Mouse (Mus musculus): ENCODE data around the gene Ptpra. TPM values are rescaled to one million over a fixed set of nuclear protein-coding genes. Genes with fewer than 3 reads are reported as not detected.

Gene Ptpra
- polyA plus RNA-seq (2016; fragmentation: Nextera tagmentation; extraction: Ambion mirVana) = 130 and 138 TPM in 2 replicates

DNA sequence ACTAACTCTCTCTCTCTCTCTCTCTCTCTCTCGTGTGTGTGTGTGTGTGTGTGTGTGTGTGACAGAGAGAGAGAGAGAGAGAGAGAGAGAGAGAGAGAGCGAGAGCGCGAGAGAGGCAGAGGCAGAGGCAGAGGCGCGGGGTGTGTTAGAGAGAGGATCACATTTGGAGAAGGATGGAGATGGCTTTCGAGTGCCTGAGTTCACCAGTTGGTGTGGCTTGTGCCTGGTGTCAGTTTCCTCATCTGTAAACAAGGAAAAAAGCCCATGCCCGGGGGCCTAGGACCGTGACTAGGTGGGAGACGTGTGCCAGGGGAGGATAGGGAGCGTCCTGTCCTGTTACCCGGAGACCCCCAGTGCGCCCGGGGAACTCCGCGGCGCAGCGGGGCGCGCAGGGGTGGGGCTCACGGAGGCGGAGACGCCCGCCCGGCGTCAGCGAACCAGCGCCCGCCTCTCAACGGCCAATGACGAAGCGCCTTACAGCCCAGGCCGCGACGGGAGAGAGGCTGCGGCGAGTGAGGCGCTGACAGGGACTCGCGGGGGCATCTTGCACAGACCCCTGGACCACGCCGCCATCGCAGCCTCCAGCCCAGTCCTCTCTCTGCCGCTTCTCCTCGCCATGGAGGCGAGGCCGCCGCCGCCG lies at the start of gene Ptpra:
Gene Ptpra, plus strand, starts transcription at position 485 of the 640 bp plus-strand sequence.
- peak within 1 kb of the TSS; percentile 87 for H3K4me3 ChIP-seq (replicated peaks)
- 0 out of 2 replicates have a peak, but pooled peaks cover 5% of the 10 kb centered on the region for H3K36me3 ChIP-seq (replicated peaks)
- no peaks in the 10 kb centered on the region for H3K9me3 ChIP-seq
- 0% methylated on average over 50 of the region's 50 CpGs for WGBS
- H3K9ac ChIP-seq = peak within 1 kb of the TSS; percentile 92
- H3K27me3 ChIP-seq = peaks cover 13% of the 10 kb centered on the region
- H3K4me2 ChIP-seq = peak within 1 kb of the TSS; percentile 67
- H3K4me1 ChIP-seq = peaks cover 27% of the 10 kb centered on the region
- H3K27ac ChIP-seq = peak within 1 kb of the TSS; percentile 87
- peak; percentile 98 for ATAC-seq (ENCODE audit: low FRiP score)

DNA sequence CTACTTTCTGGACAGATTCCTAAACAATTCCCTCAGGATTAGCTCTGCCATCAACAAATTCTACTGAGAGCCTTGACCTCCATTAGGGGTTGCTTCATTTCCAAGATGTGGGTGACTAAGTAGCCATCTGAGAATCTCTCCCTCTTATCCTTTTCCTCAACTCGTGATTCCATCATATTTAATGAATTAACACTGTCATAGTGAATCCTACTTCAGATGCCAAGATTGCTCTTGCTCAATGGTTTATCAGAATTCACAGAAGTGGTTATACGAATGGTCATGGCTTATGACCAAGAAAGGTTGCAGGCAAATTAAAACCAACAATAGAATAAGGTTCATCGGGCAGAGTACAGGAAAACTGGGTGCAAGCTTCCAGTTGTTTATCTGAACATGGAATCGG lies 48.2 kb upstream of the Ptpra start:
- no peak for ATAC-seq (ENCODE audit: low FRiP score)
- H3K4me1 ChIP-seq = peaks cover 22% of the 10 kb centered on the region
- WGBS = 84% methylated on average over 4 of the region's 4 CpGs

DNA sequence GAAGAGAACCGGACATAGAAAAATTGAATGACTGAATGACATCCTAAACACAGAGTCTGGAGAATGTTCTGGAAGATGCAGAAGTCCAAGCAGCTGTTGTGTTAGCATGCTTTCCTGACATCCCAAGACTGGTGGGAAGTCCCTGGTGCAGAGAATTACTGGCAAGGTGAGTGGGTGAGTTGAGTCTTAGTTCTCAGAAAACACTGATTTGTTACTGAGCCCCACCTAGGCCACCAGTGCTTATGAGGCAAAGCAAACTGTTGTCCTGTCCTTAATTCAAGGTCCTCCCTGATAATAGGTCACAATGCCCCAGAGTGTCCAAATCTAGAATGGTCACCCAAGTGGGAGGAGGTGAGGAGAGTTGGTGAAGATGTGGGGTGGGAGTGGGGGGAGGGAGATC lies 45.1 kb upstream of the Ptpra start, which contains the start of the genes Gm28372 and 1700020A23Rik:
Gene Gm28372, plus strand, starts transcription at position 301 of the 400 bp plus-strand sequence.
Gene 1700020A23Rik, plus strand, starts transcription at position 321 of the 400 bp plus-strand sequence.
- no peak within 1 kb of the TSS for H3K4me2 ChIP-seq
- no peaks in the 10 kb centered on the region for H3K36me3 ChIP-seq (replicated peaks)
- H3K9ac ChIP-seq = no peak within 1 kb of the TSS
- H3K4me3 ChIP-seq (replicated peaks) = no peak within 1 kb of the TSS
- no peak within 1 kb of the TSS for H3K27ac ChIP-seq
- peaks cover 14% of the 10 kb centered on the region; the same call in 1 of the 2 replicates for H3K4me1 ChIP-seq
- H3K27me3 ChIP-seq = peaks cover 29% of the 10 kb centered on the region
- no peak for ATAC-seq (ENCODE audit: low FRiP score)
- WGBS = 90% methylated on average over 1 of the region's 1 CpGs
- H3K9me3 ChIP-seq = no peaks in the 10 kb centered on the region

More for the DNA sequence above, 48.2 kb upstream of the Ptpra start:
- no peaks in the 10 kb centered on the region for H3K36me3 ChIP-seq (replicated peaks)
- peaks cover 32% of the 10 kb centered on the region for H3K27me3 ChIP-seq
- H3K4me2 ChIP-seq = no peak overlapping the region
- no peak overlapping the region for H3K27ac ChIP-seq
- H3K9ac ChIP-seq = no peak overlapping the region
- no peak overlapping the region for H3K4me3 ChIP-seq (replicated peaks)
- H3K9me3 ChIP-seq = no peaks in the 10 kb centered on the region

DNA sequence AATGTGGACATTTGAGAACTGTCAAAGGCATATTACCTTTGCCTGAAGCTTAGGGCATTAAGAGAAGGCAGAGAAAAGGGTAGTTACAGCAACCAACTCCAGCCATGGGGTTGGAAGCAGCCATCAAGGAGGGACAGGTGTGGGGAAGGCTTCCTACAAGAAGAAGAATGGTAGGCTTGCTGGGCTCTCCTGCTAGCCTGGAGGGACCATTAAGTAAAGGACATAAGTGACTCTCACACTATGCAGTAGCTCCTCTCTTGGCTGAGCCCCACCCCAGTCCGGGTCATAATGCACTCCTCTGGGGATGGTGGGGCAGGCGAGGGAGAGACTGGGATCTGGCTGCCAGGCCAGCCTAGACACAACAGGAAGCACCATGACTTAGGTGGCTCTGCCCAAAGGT lies 43.9 kb upstream of the Ptpra start, which contains the start of gene Tmem239:
Gene Tmem239, plus strand, starts transcription at position 301 of the 400 bp plus-strand sequence.
- Histone ChIP-seq H3K9me3 (no peaks in the 10 kb centered on the region), H3K9ac (no peak within 1 kb of the TSS), H3K36me3 (replicated peaks) (no peaks in the 10 kb centered on the region), H3K4me1 (peaks cover 8% of the 10 kb centered on the region; the same call in 1 of the 2 replicates), H3K27ac (no peak within 1 kb of the TSS), H3K4me2 (no peak within 1 kb of the TSS), H3K4me3 (replicated peaks) (no peak within 1 kb of the TSS), H3K27me3 (peaks cover 29% of the 10 kb centered on the region)
- ATAC-seq (ENCODE audit: low FRiP score) = no peak
- 72% methylated on average over 2 of the region's 2 CpGs for WGBS

DNA sequence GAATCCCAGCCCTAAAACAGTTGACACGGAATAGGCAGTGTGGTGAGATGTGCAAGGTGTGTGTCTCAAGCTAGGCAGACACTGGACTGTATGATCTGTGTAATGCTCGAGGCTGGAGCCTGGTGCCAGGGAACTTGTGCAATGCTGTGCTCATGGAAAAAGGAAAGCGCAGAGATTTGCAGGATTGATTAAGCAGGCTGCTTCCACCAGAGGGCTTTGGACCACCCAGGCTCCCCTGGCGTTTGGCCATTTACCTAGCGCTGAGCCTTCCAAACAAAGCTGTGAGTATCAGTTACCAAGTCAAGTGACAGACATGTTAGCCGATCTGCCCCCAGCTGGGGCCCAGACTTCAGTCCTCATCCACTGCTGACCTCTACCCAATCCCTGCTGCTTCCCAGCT lies 41.9 kb upstream of the Ptpra start:
- H3K9ac ChIP-seq = no peak overlapping the region
- H3K9me3 ChIP-seq = no peaks in the 10 kb centered on the region
- no peak overlapping the region for H3K27ac ChIP-seq
- peaks cover 25% of the 10 kb centered on the region for H3K27me3 ChIP-seq
- WGBS = 19% methylated on average over 6 of the region's 6 CpGs
- H3K4me3 ChIP-seq (replicated peaks) = no peak overlapping the region
- H3K4me1 ChIP-seq = peaks cover 11% of the 10 kb centered on the region; the same call in 1 of the 2 replicates
- no peaks in the 10 kb centered on the region for H3K36me3 ChIP-seq (replicated peaks)
- ATAC-seq (ENCODE audit: low FRiP score) = no peak
- H3K4me2 ChIP-seq = no peak overlapping the region

DNA sequence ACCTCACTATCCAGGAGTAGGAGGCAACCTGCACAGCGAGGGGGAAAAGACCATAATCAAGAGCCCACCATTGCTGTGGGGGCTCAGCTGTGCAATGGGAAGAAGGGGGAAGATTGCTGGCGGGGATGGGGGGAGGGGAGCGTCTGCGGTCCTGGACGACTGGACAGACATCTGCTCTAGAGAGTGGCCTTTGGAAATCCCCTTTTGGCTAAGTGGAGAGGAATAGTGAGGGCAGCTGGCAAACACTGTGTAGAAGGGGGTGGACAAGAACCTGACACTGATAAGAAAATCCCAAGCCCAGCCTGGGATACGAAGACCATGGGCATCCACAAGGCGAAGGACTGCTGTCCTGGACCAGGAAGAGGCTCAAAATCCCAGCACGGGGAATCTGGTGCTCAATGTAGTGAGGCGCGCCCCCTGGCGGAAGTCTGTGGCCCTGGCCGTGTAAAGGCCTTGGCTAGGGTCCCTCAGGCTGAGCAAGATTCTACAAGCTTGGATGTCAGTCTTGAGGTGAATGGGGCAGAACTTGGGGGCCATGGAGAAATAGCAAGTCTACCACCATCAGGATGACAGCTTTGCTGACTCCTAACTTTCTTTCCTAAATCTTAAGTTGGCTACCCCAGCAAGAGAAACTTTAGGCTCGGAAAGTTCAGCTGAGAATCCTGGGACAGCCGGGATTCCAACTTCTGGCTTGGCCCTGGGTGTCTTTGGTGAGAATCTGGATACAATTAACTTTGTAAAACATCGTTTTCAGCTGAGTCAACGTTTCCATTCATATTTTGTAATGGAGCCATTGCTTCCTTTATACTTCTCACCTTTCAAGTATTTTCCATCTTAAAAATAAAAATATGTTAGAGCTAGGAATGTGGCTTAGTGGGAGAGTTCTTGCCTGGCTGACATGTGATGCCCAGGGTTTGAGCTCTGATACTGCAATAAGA lies 38.3 kb upstream of the Ptpra start:
- Histone ChIP-seq H3K4me1 (peaks cover 11% of the 10 kb centered on the region; the same call in 1 of the 2 replicates), H3K9ac (no peak overlapping the region), H3K36me3 (replicated peaks) (no peaks in the 10 kb centered on the region), H3K9me3 (no peaks in the 10 kb centered on the region), H3K4me3 (replicated peaks) (no peak overlapping the region), H3K27ac (no peak overlapping the region), H3K27me3 (peaks cover 17% of the 10 kb centered on the region), H3K4me2 (no peak overlapping the region)
- peak; percentile 84; the same call in 1 of the 2 replicates for ATAC-seq (ENCODE audit: low FRiP score)
- 38% methylated on average over 16 of the region's 16 CpGs for WGBS

DNA sequence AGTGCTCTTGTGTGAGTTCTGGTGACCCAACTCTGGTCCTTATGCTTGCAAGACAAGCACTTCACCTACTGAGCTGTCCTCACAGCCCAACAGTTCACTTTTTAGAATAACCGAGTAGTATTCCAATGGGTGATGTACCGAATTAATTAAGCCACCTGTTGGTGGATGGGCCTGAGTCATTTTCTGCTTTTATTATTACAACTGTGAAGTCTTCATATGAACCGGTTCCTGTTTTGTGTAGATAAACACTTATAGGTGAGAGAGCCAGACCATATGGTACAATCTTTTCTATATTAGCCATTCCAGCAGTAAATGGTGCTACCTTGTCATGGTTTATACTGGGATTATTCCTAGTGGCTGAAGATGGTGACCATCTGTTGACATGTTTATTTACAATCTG lies 37.3 kb upstream of the Ptpra start:
- Histone ChIP-seq H3K9ac (no peak overlapping the region), H3K4me3 (replicated peaks) (no peak overlapping the region), H3K27ac (no peak overlapping the region), H3K4me1 (peaks cover 11% of the 10 kb centered on the region; the same call in 1 of the 2 replicates), H3K27me3 (peaks cover 10% of the 10 kb centered on the region), H3K9me3 (no peaks in the 10 kb centered on the region), H3K4me2 (no peak overlapping the region), H3K36me3 (replicated peaks) (no peaks in the 10 kb centered on the region)
- WGBS = 82% methylated on average over 3 of the region's 3 CpGs
- ATAC-seq (ENCODE audit: low FRiP score) = no peak

DNA sequence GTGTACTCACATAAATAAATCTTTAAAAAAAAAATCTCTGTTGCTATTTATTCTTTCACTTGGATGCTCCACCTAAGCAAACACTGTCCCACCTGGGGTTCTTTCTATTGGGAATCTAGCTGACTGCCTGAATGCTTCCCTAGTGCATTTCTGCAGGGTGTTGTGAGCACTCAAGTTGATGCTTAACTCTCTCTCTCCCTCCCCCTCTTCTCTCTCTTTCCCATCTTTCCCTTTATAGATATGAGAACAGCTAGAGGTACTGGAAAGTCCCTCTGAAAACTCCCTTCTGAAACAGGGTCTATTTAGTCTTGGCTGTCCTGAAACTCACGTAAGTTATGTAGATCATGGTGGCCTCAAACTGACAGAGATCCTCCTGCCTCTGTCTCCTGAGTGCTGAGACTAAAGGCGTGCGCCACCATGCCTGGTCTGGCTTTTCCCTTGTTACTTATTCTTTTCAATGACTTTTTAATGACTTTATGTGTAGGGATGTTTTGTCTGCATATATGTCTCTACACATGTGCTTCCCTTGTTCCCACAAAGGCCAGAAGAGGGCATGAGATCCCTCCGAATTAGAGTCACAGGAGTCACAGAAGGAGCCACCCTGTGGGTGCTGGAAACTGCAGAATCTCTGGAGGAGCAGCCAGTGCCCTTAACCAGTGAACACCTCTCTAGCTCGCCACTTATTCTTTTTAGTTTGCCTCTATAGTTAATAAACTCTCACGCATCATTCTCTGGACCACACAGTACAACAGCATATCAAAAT lies 35.8 kb upstream of the Ptpra start:
- Histone ChIP-seq H3K27ac (no peak overlapping the region), H3K4me3 (replicated peaks) (no peak overlapping the region), H3K4me1 (0 out of 2 replicates have a peak, but pooled peaks cover 4% of the 10 kb centered on the region), H3K27me3 (peaks cover 5% of the 10 kb centered on the region; the same call in 1 of the 2 replicates), H3K9me3 (no peaks in the 10 kb centered on the region), H3K4me2 (no peak overlapping the region), H3K9ac (no peak overlapping the region), H3K36me3 (replicated peaks) (peaks cover 10% of the 10 kb centered on the region)
- 79% methylated on average over 6 of the region's 6 CpGs for WGBS
- no peak for ATAC-seq (ENCODE audit: low FRiP score)

DNA sequence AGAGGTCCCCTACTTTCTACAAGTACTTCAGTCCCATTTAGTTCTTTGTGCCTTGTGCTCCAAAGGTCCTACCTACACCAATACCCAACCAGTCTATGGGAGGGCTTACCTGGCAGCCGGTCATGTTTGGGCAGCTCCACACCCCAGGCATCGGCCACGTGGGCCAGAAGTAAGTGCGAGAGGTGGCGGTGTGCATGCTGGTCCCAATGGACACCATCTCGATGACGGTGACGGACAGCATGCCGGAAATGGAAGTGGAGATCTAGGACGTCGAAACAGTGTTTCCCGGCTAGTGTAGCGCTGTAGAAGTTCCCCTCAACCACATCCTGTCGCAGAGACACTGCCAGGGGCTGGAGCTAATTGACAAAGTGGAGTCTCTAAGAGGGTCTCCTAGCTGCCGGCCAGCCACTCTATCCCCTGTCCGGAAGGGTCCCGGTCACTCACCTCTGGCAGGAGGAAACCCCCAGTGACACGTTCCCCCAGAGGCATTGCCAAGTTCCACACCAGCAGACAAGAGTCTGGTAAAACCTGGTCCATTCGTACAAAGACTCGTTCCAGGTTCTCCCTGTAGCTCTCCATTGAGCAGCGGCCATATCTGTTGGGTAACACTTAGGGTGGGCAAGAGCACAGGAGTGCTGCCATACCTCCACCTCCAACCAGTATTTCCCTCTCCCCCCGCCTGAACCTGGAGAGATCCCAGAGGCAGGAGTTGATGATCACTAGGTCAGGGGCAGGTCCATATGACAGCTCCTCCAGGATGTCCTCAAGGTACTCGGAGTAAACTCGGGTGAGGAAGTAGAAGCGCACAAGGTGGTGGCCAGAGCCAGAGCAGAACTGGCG lies 28.1 kb upstream of the Ptpra start:
- no peaks in the 10 kb centered on the region for H3K9me3 ChIP-seq
- H3K4me3 ChIP-seq (replicated peaks) = no peak overlapping the region
- H3K36me3 ChIP-seq (replicated peaks) = peaks cover 24% of the 10 kb centered on the region
- no peak overlapping the region for H3K4me2 ChIP-seq
- 95% methylated on average over 26 of the region's 26 CpGs for WGBS
- H3K27me3 ChIP-seq = no peaks in the 10 kb centered on the region
- H3K9ac ChIP-seq = no peak overlapping the region
- H3K27ac ChIP-seq = no peak overlapping the region
- no peak for ATAC-seq (ENCODE audit: low FRiP score)
- H3K4me1 ChIP-seq = peaks cover 31% of the 10 kb centered on the region

DNA sequence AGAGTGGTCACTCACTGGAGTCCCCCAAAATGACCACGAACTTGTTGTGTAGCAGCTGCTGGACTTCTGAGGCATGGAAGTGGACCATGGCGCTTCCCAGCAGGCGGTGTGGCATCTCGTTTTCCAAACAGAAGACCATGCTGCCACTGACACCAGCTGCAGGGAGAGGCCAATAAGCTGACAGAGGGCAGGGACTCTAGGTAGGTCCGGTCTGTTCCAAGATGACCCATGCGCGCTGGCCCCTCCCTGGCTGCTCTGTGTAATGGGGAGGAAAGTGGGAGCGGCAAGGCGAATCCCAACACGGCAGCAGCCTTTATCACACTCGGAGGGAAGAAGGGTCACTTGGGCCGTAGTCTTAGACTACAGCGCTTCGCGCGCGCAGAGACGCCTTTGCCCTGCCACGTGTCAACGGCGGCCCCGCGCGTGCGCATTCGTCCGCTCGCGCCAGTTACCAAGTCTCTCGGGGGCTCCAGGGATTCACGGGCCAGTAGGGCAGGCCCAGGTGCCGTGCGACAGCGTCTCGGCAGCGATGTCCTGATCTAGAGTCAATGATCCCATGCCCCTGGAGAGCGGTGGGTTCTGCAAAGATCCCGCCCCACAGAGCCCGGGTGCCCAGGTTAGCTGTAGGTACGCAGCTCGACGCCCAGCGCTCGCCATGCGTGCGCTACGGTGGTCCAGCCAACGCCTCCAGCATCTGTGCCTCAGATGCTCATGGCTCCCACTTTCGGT lies 26.5 kb upstream of the Ptpra start:
- WGBS = 18% methylated on average over 49 of the region's 49 CpGs
- ATAC-seq (ENCODE audit: low FRiP score) = peak; percentile 79
- peak overlapping the region; percentile 72 for H3K4me3 ChIP-seq (replicated peaks)
- H3K36me3 ChIP-seq (replicated peaks) = peaks cover 21% of the 10 kb centered on the region
- no peaks in the 10 kb centered on the region for H3K27me3 ChIP-seq
- H3K9ac ChIP-seq = peak overlapping the region; percentile 89
- peak overlapping the region; percentile 84 for H3K4me2 ChIP-seq
- peaks cover 31% of the 10 kb centered on the region for H3K4me1 ChIP-seq
- no peaks in the 10 kb centered on the region for H3K9me3 ChIP-seq
- peak overlapping the region; percentile 90 for H3K27ac ChIP-seq

All from forebrain, embryonic 12.5 days (tissue).